Mouse (Mus musculus) embryonic facial prominence, embryonic 12.5 days (tissue): ENCODE data around the gene Prdx1. TPM values are rescaled to one million over a fixed set of nuclear protein-coding genes. Genes with fewer than 3 reads are reported as not detected.
"Not testable (repeated sequence)": the region's sequence is repeated elsewhere in the genome, so short reads cannot be mapped to it uniquely, and the experiment has no call there.

Experiments
- ATAC-seq: fragments of 200-750 bp; cut with Nextera tagmentation; 2 replicates; pipeline ENCODE4 v1.8.0; 2017; ENCODE audit not compliant: insufficient number of reproducible peaks, insufficient read depth, low FRiP score, low TSS enrichment
- H3K27ac ChIP-seq: fragments of 300-500 bp; sonication (generic); 2 replicates; pipeline ENCODE4 v1.5.1; 2016; ENCODE audit warnings: mild to moderate bottlenecking
- H3K27me3 ChIP-seq: fragments of 300-500 bp; sonication (generic); 2 replicates; pipeline ENCODE4 v1.6.1; 2016; ENCODE audit warnings: mild to moderate bottlenecking, moderate library complexity
- H3K36me3 ChIP-seq: fragments of 300-500 bp; sonication (generic); 2 replicates; pipeline ENCODE4 v1.6.1; 2016; ENCODE audit warnings: mild to moderate bottlenecking
- H3K4me1 ChIP-seq: fragments of 300-500 bp; sonication (generic); 2 replicates; pipeline ENCODE4 v1.6.1; 2016
- H3K4me2 ChIP-seq: fragments of 300-500 bp; sonication (generic); replicated peaks from 2 replicates; pipeline ENCODE4 v1.6.1; 2016; ENCODE audit warnings: mild to moderate bottlenecking, moderate library complexity
- H3K4me3 ChIP-seq: fragments of 300-500 bp; sonication (generic); 2 replicates; pipeline ENCODE4 v1.5.1; 2016; ENCODE audit warnings: mild to moderate bottlenecking
- H3K9ac ChIP-seq: fragments of 300-500 bp; sonication (generic); 2 replicates; pipeline ENCODE4 v1.6.1; 2016; ENCODE audit warnings: mild to moderate bottlenecking, moderate library complexity
- H3K9me3 ChIP-seq: fragments of 300-500 bp; sonication (generic); 2 replicates; pipeline ENCODE4 v1.6.1; 2016; ENCODE audit warnings: mild to moderate bottlenecking, moderate library complexity
- WGBS: fragments of 180-500 bp; shearing (Covaris S2); methylation state at CpG from one replicate; pipeline ENCODE4 v1.1.7; 2016; 5-methylcytosine and 5-hydroxymethylcytosine counted together
- polyA plus RNA-seq: library from polyadenylated mRNA; unstranded; fragments of >200 nt; fragmentation: Nextera tagmentation; extraction: Ambion mirVana; gene quantifications from 2 replicates; pipeline ENCODE4 v1.2.1, GENCODE M21; 2016

Prdx1 gene
- polyA plus RNA-seq, 1 experiment from 2014 or later = 1,087 TPM

DNA sequence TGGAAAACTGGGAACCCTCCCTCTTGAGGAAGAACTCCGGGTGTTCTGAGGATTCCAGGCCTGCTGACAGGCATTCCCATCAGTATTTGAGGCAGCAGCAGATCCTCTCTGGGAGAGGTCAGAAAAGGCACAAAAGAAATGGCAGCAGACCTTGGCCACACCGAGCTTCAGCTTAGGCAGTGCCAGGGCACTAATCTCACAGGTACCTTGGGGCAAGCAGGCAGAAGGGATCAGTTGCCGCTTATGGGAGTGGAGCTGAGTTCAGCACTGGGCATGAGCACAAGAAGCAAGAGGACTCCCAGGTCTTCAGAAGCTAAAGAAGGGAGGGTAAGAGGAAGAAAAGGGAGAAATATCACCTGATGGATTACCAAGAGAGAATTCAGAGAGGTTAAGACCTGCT lies 27.4 kb upstream of the Prdx1 start:
- H3K27ac ChIP-seq = no peak overlapping the region
- H3K4me1 ChIP-seq = no peaks in the 10 kb centered on the region
- no peak overlapping the region for H3K4me3 ChIP-seq
- no peak overlapping the region for H3K4me2 ChIP-seq
- H3K9me3 ChIP-seq = no peaks in the 10 kb centered on the region
- 37% methylated on average over 3 of the region's 3 CpGs for WGBS
- no peaks in the 10 kb centered on the region for H3K27me3 ChIP-seq
- no peak overlapping the region for H3K9ac ChIP-seq
- no peaks in the 10 kb centered on the region for H3K36me3 ChIP-seq
- ATAC-seq = no peak

DNA sequence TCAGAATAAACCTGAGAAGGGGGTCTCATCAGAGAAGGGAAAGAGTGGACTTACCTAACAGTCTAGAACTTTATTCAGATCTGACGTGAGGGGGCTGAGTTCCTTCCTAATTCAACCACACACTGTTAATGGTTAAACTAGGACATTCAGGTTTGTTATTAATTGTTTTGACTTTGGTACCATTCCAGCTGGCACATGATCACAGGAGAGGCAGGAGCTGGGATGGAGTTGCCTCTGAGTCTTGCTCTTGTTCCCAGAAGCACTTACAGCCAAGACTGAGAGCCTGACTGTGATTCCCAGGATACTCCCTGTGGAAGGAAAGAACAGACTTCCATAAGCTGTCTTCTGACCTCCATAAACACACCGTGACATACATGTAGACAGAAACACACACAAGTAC lies 25.9 kb upstream of the Prdx1 start:
- 81% methylated on average over 2 of the region's 2 CpGs for WGBS
- no peaks in the 10 kb centered on the region for H3K9me3 ChIP-seq
- ATAC-seq = no peak
- H3K36me3 ChIP-seq = no peaks in the 10 kb centered on the region
- H3K4me1 ChIP-seq = no peaks in the 10 kb centered on the region
- no peak overlapping the region for H3K4me3 ChIP-seq
- H3K27me3 ChIP-seq = no peaks in the 10 kb centered on the region
- H3K9ac ChIP-seq = no peak overlapping the region
- no peak overlapping the region for H3K4me2 ChIP-seq
- no peak overlapping the region for H3K27ac ChIP-seq

- not testable (repeated sequence) for H3K27ac ChIP-seq, H3K4me2 ChIP-seq, H3K36me3 ChIP-seq, H3K4me1 ChIP-seq, H3K27me3 ChIP-seq, H3K9ac ChIP-seq, H3K9me3 ChIP-seq, ATAC-seq, H3K4me3 ChIP-seq
- WGBS = 88% methylated on average over 6 of the region's 6 CpGs
These were observed 25.4 kb upstream of the Prdx1 start for GRCm38 (mm10) chr4:116659916-116660315.

- ATAC-seq = no peak
- Histone ChIP-seq H3K9ac (no peak overlapping the region), H3K36me3 (no peaks in the 10 kb centered on the region), H3K9me3 (no peaks in the 10 kb centered on the region), H3K27ac (no peak overlapping the region), H3K4me1 (no peaks in the 10 kb centered on the region), H3K27me3 (no peaks in the 10 kb centered on the region), H3K4me2 (no peak overlapping the region), H3K4me3 (no peak overlapping the region)
- WGBS = 71% methylated on average over 6 of the region's 6 CpGs
These were observed 24.5 kb upstream of the Prdx1 start for GRCm38 (mm10) chr4:116660829-116661228.

- H3K9me3 ChIP-seq = no peaks in the 10 kb centered on the region
- no peaks in the 10 kb centered on the region for H3K27me3 ChIP-seq
- ATAC-seq = no peak
- H3K4me3 ChIP-seq = no peak overlapping the region
- WGBS = 85% methylated on average over 1 of the region's 1 CpGs
- H3K4me1 ChIP-seq = no peaks in the 10 kb centered on the region
- no peak overlapping the region for H3K4me2 ChIP-seq
- no peaks in the 10 kb centered on the region for H3K36me3 ChIP-seq
- no peak overlapping the region for H3K9ac ChIP-seq
- no peak overlapping the region for H3K27ac ChIP-seq
These were observed 23.3 kb upstream of the Prdx1 start for GRCm38 (mm10) chr4:116661998-116662397.

DNA sequence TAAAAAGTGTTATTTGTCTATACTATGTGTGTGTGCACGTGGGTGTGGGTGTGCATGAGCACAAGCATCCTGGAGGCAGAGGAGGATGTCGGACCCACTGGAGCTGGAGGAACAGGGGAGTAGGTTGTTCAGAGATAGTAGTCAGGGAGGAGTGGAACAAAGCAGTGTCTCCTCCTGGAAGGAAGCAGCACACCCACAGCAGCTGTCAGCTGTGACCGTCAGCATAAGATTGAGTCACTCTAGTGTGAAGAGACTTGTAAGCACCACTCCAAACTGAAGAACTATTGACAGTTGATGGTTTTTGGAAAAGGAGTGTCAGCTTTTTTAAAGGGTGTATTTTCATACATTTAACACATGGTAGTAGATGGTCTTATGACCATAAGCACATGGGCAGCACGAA lies 18.7 kb upstream of the Prdx1 start:
- H3K4me3 ChIP-seq = no peak overlapping the region
- H3K4me2 ChIP-seq = no peak overlapping the region
- H3K36me3 ChIP-seq = no peaks in the 10 kb centered on the region
- H3K4me1 ChIP-seq = no peaks in the 10 kb centered on the region
- no peak overlapping the region for H3K27ac ChIP-seq
- H3K9me3 ChIP-seq = no peaks in the 10 kb centered on the region
- no peak overlapping the region for H3K9ac ChIP-seq
- no peak for ATAC-seq
- no peaks in the 10 kb centered on the region for H3K27me3 ChIP-seq
- 74% methylated on average over 4 of the region's 4 CpGs for WGBS

DNA sequence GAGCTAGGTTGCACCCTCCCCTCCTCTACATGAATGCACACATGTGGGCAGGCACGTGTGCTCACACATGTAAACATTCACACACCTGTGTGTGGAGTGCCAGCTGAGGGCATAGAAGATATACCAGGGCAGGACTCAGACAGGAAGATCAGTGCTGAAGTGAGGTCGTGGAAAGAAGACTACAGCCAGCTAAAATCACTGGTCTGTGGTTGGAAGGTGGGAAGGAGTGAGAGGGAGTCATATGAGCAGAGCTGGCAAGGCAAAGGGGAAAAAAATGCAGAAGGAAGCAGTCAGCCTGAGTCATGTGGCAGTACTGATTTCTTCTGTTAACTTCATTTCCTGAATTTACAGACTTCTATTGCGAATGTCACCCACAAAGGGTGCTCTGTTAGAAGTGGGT lies 17.2 kb upstream of the Prdx1 start:
- no peak overlapping the region for H3K4me3 ChIP-seq
- H3K27ac ChIP-seq = no peak overlapping the region
- H3K9ac ChIP-seq = no peak overlapping the region
- no peaks in the 10 kb centered on the region for H3K9me3 ChIP-seq
- no peak overlapping the region for H3K4me2 ChIP-seq
- H3K36me3 ChIP-seq = no peaks in the 10 kb centered on the region
- H3K27me3 ChIP-seq = no peaks in the 10 kb centered on the region
- ATAC-seq = no peak
- H3K4me1 ChIP-seq = no peaks in the 10 kb centered on the region
- WGBS = 63% methylated on average over 3 of the region's 3 CpGs

- Histone ChIP-seq H3K4me1 (no peaks in the 10 kb centered on the region), H3K9me3 (no peaks in the 10 kb centered on the region), H3K4me2 (no peak overlapping the region), H3K27ac (no peak overlapping the region), H3K9ac (no peak overlapping the region), H3K36me3 (no peaks in the 10 kb centered on the region), H3K4me3 (no peak overlapping the region), H3K27me3 (no peaks in the 10 kb centered on the region)
- 52% methylated on average over 2 of the region's 2 CpGs for WGBS
- no peak for ATAC-seq
These were observed 16.1 kb upstream of the Prdx1 start for GRCm38 (mm10) chr4:116669291-116669690.

GRCm38 (mm10) chr4:116672785-116673184 lies 12.6 kb upstream of the Prdx1 start:
- Histone ChIP-seq H3K4me2 (no peak overlapping the region), H3K9ac (no peak overlapping the region), H3K27ac (no peak overlapping the region), H3K4me3 (no peak overlapping the region), H3K9me3 (no peaks in the 10 kb centered on the region), H3K27me3 (no peaks in the 10 kb centered on the region), H3K4me1 (no peaks in the 10 kb centered on the region), H3K36me3 (no peaks in the 10 kb centered on the region)
- WGBS = 72% methylated on average over 2 of the region's 2 CpGs
- no peak for ATAC-seq

DNA sequence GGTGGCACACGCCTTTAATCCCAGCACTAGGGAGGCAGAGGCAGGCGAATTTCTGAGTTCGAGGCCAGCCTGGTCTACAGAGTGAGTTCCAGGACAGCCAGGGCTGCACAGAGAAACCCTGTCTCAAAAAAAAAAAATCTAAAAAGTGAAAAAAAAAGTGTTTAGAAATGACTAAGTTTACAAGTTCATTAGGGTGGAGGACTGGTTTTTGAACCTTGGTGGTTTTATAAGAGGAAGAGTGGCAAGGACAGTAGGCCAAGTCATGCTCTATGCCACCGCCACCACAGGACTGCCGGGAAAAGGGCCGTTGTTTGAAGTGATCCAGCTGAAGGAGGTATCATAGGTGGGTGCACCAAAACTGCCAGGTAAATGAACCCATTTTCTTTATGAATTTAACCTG lies 10.6 kb upstream of the Prdx1 start:
- H3K9ac ChIP-seq, H3K27me3 ChIP-seq, H3K4me1 ChIP-seq, H3K27ac ChIP-seq, H3K4me3 ChIP-seq, H3K9me3 ChIP-seq, H3K36me3 ChIP-seq, ATAC-seq, H3K4me2 ChIP-seq: not testable (repeated sequence)
- WGBS = 86% methylated on average over 6 of the region's 6 CpGs

DNA sequence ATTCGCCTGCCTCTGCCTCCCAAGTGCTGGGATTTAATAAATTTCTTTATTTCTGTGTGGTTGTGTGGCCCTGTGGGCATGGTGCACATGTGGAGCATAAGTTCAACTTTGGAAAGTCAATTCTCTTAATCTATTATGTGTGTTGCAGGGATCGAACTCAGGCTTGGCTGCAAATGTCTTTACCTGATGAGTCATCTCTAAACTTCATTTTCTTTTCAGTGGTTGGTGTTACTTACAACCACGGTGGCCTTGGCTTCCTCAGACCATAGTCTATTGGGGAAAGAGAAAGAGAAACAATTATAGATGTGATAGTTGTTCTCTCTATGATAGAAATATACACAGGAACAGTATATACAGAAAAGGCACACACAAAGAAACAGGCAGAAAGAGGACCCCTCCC lies 9.3 kb upstream of the Prdx1 start:
- Histone ChIP-seq H3K9ac (no peak overlapping the region), H3K9me3 (no peaks in the 10 kb centered on the region), H3K4me3 (no peak overlapping the region), H3K4me1 (no peaks in the 10 kb centered on the region), H3K27me3 (no peaks in the 10 kb centered on the region), H3K27ac (no peak overlapping the region), H3K4me2 (no peak overlapping the region), H3K36me3 (no peaks in the 10 kb centered on the region)
- no peak for ATAC-seq
- 89% methylated on average over 3 of the region's 3 CpGs for WGBS

- no peak overlapping the region for H3K4me3 ChIP-seq
- no peaks in the 10 kb centered on the region for H3K9me3 ChIP-seq
- no peak overlapping the region for H3K4me2 ChIP-seq
- no peaks in the 10 kb centered on the region for H3K4me1 ChIP-seq
- no peak for ATAC-seq
- no peak overlapping the region for H3K27ac ChIP-seq
- no peaks in the 10 kb centered on the region for H3K27me3 ChIP-seq
- H3K9ac ChIP-seq = no peak overlapping the region
- H3K36me3 ChIP-seq = no peaks in the 10 kb centered on the region
- 75% methylated on average over 1 of the region's 1 CpGs for WGBS
These were observed 7.5 kb upstream of the Prdx1 start for GRCm38 (mm10) chr4:116677808-116678207.

GRCm38 (mm10) chr4:116679141-116679540 lies 6.2 kb upstream of the Prdx1 start:
- no peak overlapping the region for H3K9ac ChIP-seq
- H3K9me3 ChIP-seq = no peaks in the 10 kb centered on the region
- 65% methylated on average over 5 of the region's 5 CpGs for WGBS
- ATAC-seq = no peak
- no peak overlapping the region for H3K4me3 ChIP-seq
- H3K36me3 ChIP-seq = no peaks in the 10 kb centered on the region
- H3K4me2 ChIP-seq = no peak overlapping the region
- H3K27ac ChIP-seq = no peak overlapping the region
- no peaks in the 10 kb centered on the region for H3K4me1 ChIP-seq
- no peaks in the 10 kb centered on the region for H3K27me3 ChIP-seq
